In the genomic region with DNA sequence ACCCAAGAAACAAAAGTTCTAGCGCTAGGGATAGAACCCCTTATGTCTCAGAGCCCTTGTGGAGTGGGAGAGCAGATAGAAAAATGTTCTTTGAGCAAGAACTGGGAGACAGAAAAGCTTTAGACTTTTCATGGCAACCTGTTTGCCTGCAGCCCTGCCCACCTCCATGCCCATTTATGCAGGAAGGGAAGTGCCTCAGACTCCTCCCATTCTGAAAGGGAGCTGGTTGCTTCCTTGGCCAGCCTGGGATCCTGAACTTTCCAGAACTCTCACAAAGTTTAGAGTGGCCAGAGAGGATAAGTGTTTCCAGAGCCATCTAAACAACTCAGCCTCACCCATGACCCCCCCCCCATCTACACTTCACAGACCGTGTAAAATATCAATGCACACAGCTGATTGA, we compare ENCODE assay signal across 13 mouse cellular contexts. TPM values are rescaled to one million over a fixed set of nuclear protein-coding genes. Genes with fewer than 3 reads are reported as not detected.
DNase-seq lines count a peak whose midpoint lies in the region; ATAC-seq lines count a peak whose summit lies in the region.
"Had no signal": no experiment of that assay in that cellular context is flagged by ENCODE, and none has a peak within 500 bp of the region (broad histone marks: within the 10 kb centered on the region; RNA-seq: fewer than 3 reads in every experiment).

No protein-coding gene starts in this region.

- 20% methylated on average over 2 of the region's 2 CpGs for WGBS in embryonic facial prominence, embryonic 13.5 days
- WGBS in embryonic facial prominence, embryonic 10.5 days: 22% methylated on average over 2 of the region's 2 CpGs
- 16% methylated on average over 2 of the region's 2 CpGs for WGBS in midbrain, embryonic 11.5 days
- WGBS in midbrain, embryonic 10.5 days: 21% methylated on average over 2 of the region's 2 CpGs
- 25% methylated on average over 2 of the region's 2 CpGs for WGBS in liver, embryonic 11.5 days

- peaks cover 32% of the 10 kb centered on the region for H3K4me1 ChIP-seq in embryonic facial prominence, embryonic 13.5 days
- peaks cover 32% of the 10 kb centered on the region for H3K4me1 ChIP-seq in embryonic facial prominence, embryonic 10.5 days
- H3K4me1 ChIP-seq in midbrain, embryonic 11.5 days (ENCODE audit: control insufficient read depth, insufficient read depth, low read length): peaks cover 5% of the 10 kb centered on the region; the same call in 1 of the 2 replicates
- H3K4me1 ChIP-seq in midbrain, embryonic 10.5 days: peaks cover 34% of the 10 kb centered on the region
- peaks cover 40% of the 10 kb centered on the region for H3K4me1 ChIP-seq in liver, embryonic 11.5 days (replicated peaks; ENCODE audit: control insufficient read depth, insufficient read depth, low read length)

- H3K27me3 ChIP-seq in embryonic facial prominence, embryonic 13.5 days: peaks cover 44% of the 10 kb centered on the region
- peaks cover 41% of the 10 kb centered on the region for H3K27me3 ChIP-seq in embryonic facial prominence, embryonic 10.5 days (replicated peaks; ENCODE audit: low read depth, poor library complexity, severe bottlenecking)
- H3K27me3 ChIP-seq in midbrain, embryonic 11.5 days (ENCODE audit: control insufficient read depth, insufficient read depth, low read length): peaks cover 29% of the 10 kb centered on the region
- peaks cover 51% of the 10 kb centered on the region for H3K27me3 ChIP-seq in midbrain, embryonic 10.5 days (ENCODE audit: low read depth, poor library complexity, severe bottlenecking)
- no peaks in the 10 kb centered on the region; the same call in 1 of the 2 replicates for H3K27me3 ChIP-seq in liver, embryonic 11.5 days (replicated peaks; ENCODE audit: control insufficient read depth, insufficient read depth, low read length)
- H3K27me3 ChIP-seq in splenic B cell, adult 2 months (ENCODE audit: control insufficient read depth, insufficient read depth, low read length, poor library complexity, severe bottlenecking): no peaks in the 10 kb centered on the region

- H3K4me3 ChIP-seq in embryonic facial prominence, embryonic 13.5 days: peak overlapping the region; percentile 29; the same call in 1 of the 2 replicates
- H3K4me3 ChIP-seq in embryonic facial prominence, embryonic 10.5 days: no peak overlapping the region
- H3K4me3 ChIP-seq in midbrain, embryonic 11.5 days (ENCODE audit: low read depth, low read length): no peak overlapping the region
- no peak overlapping the region for H3K4me3 ChIP-seq in midbrain, embryonic 10.5 days
- no peak overlapping the region; the same call in 1 of the 2 replicates for H3K4me3 ChIP-seq in liver, embryonic 11.5 days (ENCODE audit: low read depth, low read length)

- H3K27ac ChIP-seq in embryonic facial prominence, embryonic 13.5 days: no peak overlapping the region
- no peak overlapping the region for H3K27ac ChIP-seq in embryonic facial prominence, embryonic 10.5 days (replicated peaks)
- no peak overlapping the region for H3K27ac ChIP-seq in midbrain, embryonic 11.5 days (ENCODE audit: low read depth, low read length)
- no peak overlapping the region for H3K27ac ChIP-seq in midbrain, embryonic 10.5 days (replicated peaks)
- peak overlapping the region; percentile 92 for H3K27ac ChIP-seq in liver, embryonic 11.5 days (ENCODE audit: low read depth, low read length)

- 0 out of 2 replicates have a peak overlapping the region, but pooled peaks have one; percentile 16 for H3K9ac ChIP-seq in embryonic facial prominence, embryonic 13.5 days
- H3K9ac ChIP-seq in midbrain, embryonic 11.5 days (ENCODE audit: low read length): no peak overlapping the region
- H3K9ac ChIP-seq in liver, embryonic 11.5 days (ENCODE audit: low read depth, low read length): no peak overlapping the region; the same call in 1 of the 2 replicates

- H3K36me3 ChIP-seq in embryonic facial prominence, embryonic 13.5 days: peaks cover 40% of the 10 kb centered on the region
- peaks cover 45% of the 10 kb centered on the region for H3K36me3 ChIP-seq in embryonic facial prominence, embryonic 10.5 days (replicated peaks)
- H3K36me3 ChIP-seq in midbrain, embryonic 11.5 days (ENCODE audit: control insufficient read depth, insufficient read depth, low read length): peaks cover 15% of the 10 kb centered on the region
- peaks cover 43% of the 10 kb centered on the region for H3K36me3 ChIP-seq in midbrain, embryonic 10.5 days
- H3K36me3 ChIP-seq in liver, embryonic 11.5 days (ENCODE audit: control insufficient read depth, insufficient read depth, low read length): peaks cover 27% of the 10 kb centered on the region
- H3K36me3 ChIP-seq in splenic B cell, adult 2 months (ENCODE audit: control insufficient read depth, insufficient read depth, low read length, poor library complexity, severe bottlenecking): peaks cover 6% of the 10 kb centered on the region

- DNase-seq in embryonic facial prominence, embryonic 10.5 days (ENCODE audit: low spot score): no peak
- peak; percentile 77 for DNase-seq in midbrain, embryonic 11.5 days (ENCODE audit: low spot score, missing footprints)
- DNase-seq in midbrain, embryonic 10.5 days (ENCODE audit: low spot score): no peak
- DNase-seq in liver, embryonic 11.5 days (ENCODE audit: low spot score): no peak
- DNase-seq in splenic B cell, adult 2 months (ENCODE audit: low read depth, low spot score): peak; percentile 17
- no peak for DNase-seq in cerebellum, adult 9-11 months
- no peak for DNase-seq in gastrocnemius, postnatal 25 days

- no peaks in the 10 kb centered on the region for H3K9me3 ChIP-seq in embryonic facial prominence, embryonic 13.5 days
- no peaks in the 10 kb centered on the region for H3K9me3 ChIP-seq in embryonic facial prominence, embryonic 10.5 days
- no peaks in the 10 kb centered on the region for H3K9me3 ChIP-seq in midbrain, embryonic 11.5 days (ENCODE audit: control insufficient read depth, low read length)
- no peaks in the 10 kb centered on the region for H3K9me3 ChIP-seq in midbrain, embryonic 10.5 days (replicated peaks)
- no peaks in the 10 kb centered on the region for H3K9me3 ChIP-seq in liver, embryonic 11.5 days (ENCODE audit: control insufficient read depth, low read length)

- H3K4me2 ChIP-seq in embryonic facial prominence, embryonic 13.5 days: no peak overlapping the region
- H3K4me2 ChIP-seq in midbrain, embryonic 11.5 days: no peak overlapping the region
- H3K4me2 ChIP-seq in liver, embryonic 11.5 days: peak overlapping the region; percentile 84

- ATAC-seq in embryonic facial prominence, embryonic 13.5 days (ENCODE audit: insufficient number of reproducible peaks, insufficient read depth, low FRiP score, low TSS enrichment, low read depth): no peak
- no peak for ATAC-seq in midbrain, embryonic 11.5 days (ENCODE audit: low FRiP score)
- ATAC-seq in liver, embryonic 11.5 days (replicated peaks; ENCODE audit: low FRiP score): no peak

RNA-seq across cellular contexts. Expression of a gene that starts 0.5 kb away (rescaled TPM):
- 5.1 and 6.1 TPM in 2 replicates for polyA plus RNA-seq in embryonic facial prominence, embryonic 13.5 days (2015; fragmentation: Nextera tagmentation; extraction: Ambion mirVana)
- polyA plus RNA-seq in embryonic facial prominence, embryonic 10.5 days (2016; fragmentation: Nextera tagmentation; extraction: Ambion mirVana): 2.2 and 2.4 TPM in 2 replicates
- 1.4 and 1.5 TPM in 2 replicates for polyA plus RNA-seq in midbrain, embryonic 11.5 days (2014; fragmentation: Nextera tagmentation; extraction: Ambion mirVana)
- 1.3 and 1.9 TPM in 2 replicates for polyA plus RNA-seq in midbrain, embryonic 10.5 days (2016; fragmentation: Nextera tagmentation; extraction: Ambion mirVana)
- polyA plus RNA-seq in liver, embryonic 11.5 days (2014; fragmentation: Nextera tagmentation; extraction: Ambion mirVana): 12.1 and 13.1 TPM in 2 replicates
- total RNA-seq in gastrocnemius, postnatal 25 days (2021): 1 to 10 TPM; 1.1 to 1.3 TPM

RNA-seq across cellular contexts. Expression of a gene that starts 14.1 kb away (rescaled TPM):
- 110 and 114 TPM in 2 replicates for polyA plus RNA-seq in embryonic facial prominence, embryonic 13.5 days (2015; fragmentation: Nextera tagmentation; extraction: Ambion mirVana)
- polyA plus RNA-seq in embryonic facial prominence, embryonic 10.5 days (2016; fragmentation: Nextera tagmentation; extraction: Ambion mirVana): 124 and 125 TPM in 2 replicates
- polyA plus RNA-seq in midbrain, embryonic 11.5 days (2014; fragmentation: Nextera tagmentation; extraction: Ambion mirVana): 96.4 and 102 TPM in 2 replicates
- polyA plus RNA-seq in midbrain, embryonic 10.5 days (2016; fragmentation: Nextera tagmentation; extraction: Ambion mirVana): 131 and 140 TPM in 2 replicates
- 85.3 and 86.3 TPM in 2 replicates for polyA plus RNA-seq in liver, embryonic 11.5 days (2014; fragmentation: Nextera tagmentation; extraction: Ambion mirVana)
- 10 to 100 TPM; 20.5 to 22.3 TPM for total RNA-seq in gastrocnemius, postnatal 25 days (2021)

RNA-seq across cellular contexts. Expression of a gene that starts 16.6 kb away (rescaled TPM):
- polyA plus RNA-seq in embryonic facial prominence, embryonic 13.5 days (2015; fragmentation: Nextera tagmentation; extraction: Ambion mirVana): 15.0 and 16.7 TPM in 2 replicates
- 19.8 and 26.6 TPM in 2 replicates for polyA plus RNA-seq in embryonic facial prominence, embryonic 10.5 days (2016; fragmentation: Nextera tagmentation; extraction: Ambion mirVana)
- 60.3 and 63.9 TPM in 2 replicates for polyA plus RNA-seq in midbrain, embryonic 11.5 days (2014; fragmentation: Nextera tagmentation; extraction: Ambion mirVana)
- 65.8 and 74.1 TPM in 2 replicates for polyA plus RNA-seq in midbrain, embryonic 10.5 days (2016; fragmentation: Nextera tagmentation; extraction: Ambion mirVana)
- polyA plus RNA-seq in liver, embryonic 11.5 days (2014; fragmentation: Nextera tagmentation; extraction: Ambion mirVana): 6.5 and 7.6 TPM in 2 replicates
- 1 to 10 TPM; 3.6 to 6.7 TPM for total RNA-seq in gastrocnemius, postnatal 25 days (2021)

RNA-seq across cellular contexts. Expression of a gene that starts 17.2 kb away (rescaled TPM):
- polyA plus RNA-seq in embryonic facial prominence, embryonic 13.5 days (2015; fragmentation: Nextera tagmentation; extraction: Ambion mirVana): 0.15 TPM in 1 of 2 replicates, not detected in the other
- not detected in 2 replicates for polyA plus RNA-seq in embryonic facial prominence, embryonic 10.5 days (2016; fragmentation: Nextera tagmentation; extraction: Ambion mirVana)
- polyA plus RNA-seq in midbrain, embryonic 11.5 days (2014; fragmentation: Nextera tagmentation; extraction: Ambion mirVana): not detected in 2 replicates
- polyA plus RNA-seq in midbrain, embryonic 10.5 days (2016; fragmentation: Nextera tagmentation; extraction: Ambion mirVana): not detected in 2 replicates
- polyA plus RNA-seq in liver, embryonic 11.5 days (2014; fragmentation: Nextera tagmentation; extraction: Ambion mirVana): 0.29 TPM in 1 of 2 replicates, not detected in the other
- not detected for total RNA-seq in gastrocnemius, postnatal 25 days (2021)
- total RNA-seq: adrenal gland, adult 2 months; hematopoietic stem cell, adult 5-6 weeks had no signal
- polyA plus RNA-seq: adrenal gland, adult 2 months; embryonic facial prominence, embryonic 11.5 days; urinary bladder, adult 2 months had no signal

RNA-seq across cellular contexts. Expression of a gene that starts 21.4 kb away (rescaled TPM):
- not detected in 2 replicates for polyA plus RNA-seq in embryonic facial prominence, embryonic 13.5 days (2015; fragmentation: Nextera tagmentation; extraction: Ambion mirVana)
- 0.74 and 1.4 TPM in 2 replicates for polyA plus RNA-seq in embryonic facial prominence, embryonic 10.5 days (2016; fragmentation: Nextera tagmentation; extraction: Ambion mirVana)
- polyA plus RNA-seq in midbrain, embryonic 11.5 days (2014; fragmentation: Nextera tagmentation; extraction: Ambion mirVana): 0.94 TPM in 1 of 2 replicates, not detected in the other
- 0.62 TPM in 1 of 2 replicates, not detected in the other for polyA plus RNA-seq in midbrain, embryonic 10.5 days (2016; fragmentation: Nextera tagmentation; extraction: Ambion mirVana)
- polyA plus RNA-seq in liver, embryonic 11.5 days (2014; fragmentation: Nextera tagmentation; extraction: Ambion mirVana): 0.45 TPM in 2 replicates
- not detected for total RNA-seq in gastrocnemius, postnatal 25 days (2021)
- total RNA-seq: adrenal gland, adult 2 months; hematopoietic stem cell, adult 5-6 weeks; left cerebral cortex, postnatal 25 days had no signal
- polyA plus RNA-seq: embryonic facial prominence, embryonic 11.5 days had no signal

Comparison
In these comparisons a context has a peak if more than half of its experiments do, and no peak if none do; other contexts are left out.
1. DNase-seq: peak in midbrain, embryonic 11.5 days (single experiment) and splenic B cell, adult 2 months (single experiment); none in embryonic facial prominence, embryonic 10.5 days (single experiment), midbrain, embryonic 10.5 days (single experiment), liver, embryonic 11.5 days (single experiment), cerebellum, adult 9-11 months (single experiment) and gastrocnemius, postnatal 25 days (single experiment).